Mouse (Mus musculus) kidney, postnatal 14 days (tissue): ENCODE results near the gene Slc36a4.

ENCODE experiments used
- DNase-seq: peaks from one replicate; pipeline ENCODE4 v3.0.0; 2022; ENCODE audit warnings: mixed read lengths

Gene Slc36a4

DNA sequence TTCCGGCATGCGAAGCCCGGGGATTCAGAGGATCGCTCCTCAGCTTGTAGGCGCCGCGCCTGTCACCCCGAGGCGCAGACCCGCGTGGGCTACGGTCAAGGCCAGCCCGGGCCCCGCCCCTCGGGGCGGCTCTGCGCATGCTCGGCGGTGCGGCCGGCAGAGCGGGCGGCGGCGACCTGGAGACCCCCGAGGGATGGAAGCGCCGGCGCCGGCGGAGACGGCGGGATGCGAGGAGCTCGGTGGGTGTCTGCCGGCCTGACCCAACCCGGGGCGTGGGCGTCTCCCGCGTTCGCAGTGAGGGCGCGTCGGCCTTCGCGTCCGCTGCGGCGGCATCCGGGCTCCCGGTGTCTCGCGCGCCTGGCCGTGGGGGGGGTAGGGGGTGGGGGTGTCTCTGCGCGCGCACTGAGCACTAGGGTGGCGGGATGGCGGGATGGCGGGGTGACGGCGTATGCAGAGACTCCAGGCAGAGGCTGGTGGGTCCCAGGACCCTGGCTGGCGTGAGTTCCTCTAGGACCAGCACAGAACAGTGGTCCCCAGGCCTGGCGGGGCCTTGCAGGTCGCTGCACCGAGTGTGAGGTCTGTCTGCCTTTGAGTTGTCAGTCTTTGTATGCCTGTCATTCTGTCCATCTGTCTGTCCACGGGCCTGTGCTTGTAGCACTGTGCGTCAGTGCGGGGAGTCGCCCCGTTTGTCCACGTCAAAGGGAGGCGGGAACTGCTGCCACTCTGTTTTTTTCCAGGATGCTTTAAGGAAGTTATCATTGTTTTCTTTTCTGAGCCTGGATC, at the start of gene Slc36a4:
TSS of gene Slc36a4 (plus strand) at position 140 of the 783 bp plus-strand sequence.
- DNase-seq: peak; percentile 84

GRCm38 (mm10) chr9:15664606-15665005, 44.9 kb upstream of the Slc36a4 start:
- DNase-seq: peak; percentile 38

DNA sequence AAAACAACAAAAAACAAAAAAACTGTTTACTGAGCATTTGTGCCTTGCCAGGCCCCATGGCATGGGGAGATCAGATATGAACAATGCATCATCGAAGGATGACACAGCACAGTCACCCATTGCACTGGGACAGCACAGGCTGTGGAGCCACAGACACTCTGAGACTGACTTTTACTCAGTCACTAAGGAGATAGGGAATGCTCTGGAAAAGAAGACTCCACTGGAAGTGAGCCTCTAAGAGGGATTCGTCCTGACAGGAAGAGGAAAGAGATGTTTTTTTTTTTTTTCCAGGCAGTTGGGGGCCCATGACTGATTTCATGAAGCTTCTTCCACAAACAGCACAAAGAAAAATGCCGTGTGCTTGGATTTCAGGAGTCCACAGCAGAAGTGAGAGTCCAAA, 40.1 kb upstream of the Slc36a4 start:
- DNase-seq: no peak

GRCm38 (mm10) chr9:15670002-15670527, 39.5 kb upstream of the Slc36a4 start:
- peak; percentile 61 for DNase-seq

DNA sequence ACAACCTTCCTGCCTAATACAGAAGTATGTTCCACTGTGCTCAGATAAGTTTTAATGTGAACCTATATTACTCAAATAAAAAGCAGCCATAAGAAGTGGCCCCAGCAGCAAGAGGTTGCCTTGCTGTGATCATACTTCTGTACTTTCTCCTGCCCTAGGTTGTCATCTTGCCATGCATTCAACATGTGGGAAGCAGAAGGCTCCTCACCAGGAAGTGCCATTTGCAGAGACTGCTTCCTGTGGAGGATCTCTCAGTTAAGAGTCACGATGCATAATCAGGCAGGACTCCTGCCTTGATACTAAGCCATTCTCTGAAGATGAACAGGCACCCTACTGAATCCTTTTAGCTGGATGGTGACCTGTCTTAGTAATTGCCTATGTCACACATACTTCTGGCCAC, 37.3 kb upstream of the Slc36a4 start:
- DNase-seq: no peak

DNA sequence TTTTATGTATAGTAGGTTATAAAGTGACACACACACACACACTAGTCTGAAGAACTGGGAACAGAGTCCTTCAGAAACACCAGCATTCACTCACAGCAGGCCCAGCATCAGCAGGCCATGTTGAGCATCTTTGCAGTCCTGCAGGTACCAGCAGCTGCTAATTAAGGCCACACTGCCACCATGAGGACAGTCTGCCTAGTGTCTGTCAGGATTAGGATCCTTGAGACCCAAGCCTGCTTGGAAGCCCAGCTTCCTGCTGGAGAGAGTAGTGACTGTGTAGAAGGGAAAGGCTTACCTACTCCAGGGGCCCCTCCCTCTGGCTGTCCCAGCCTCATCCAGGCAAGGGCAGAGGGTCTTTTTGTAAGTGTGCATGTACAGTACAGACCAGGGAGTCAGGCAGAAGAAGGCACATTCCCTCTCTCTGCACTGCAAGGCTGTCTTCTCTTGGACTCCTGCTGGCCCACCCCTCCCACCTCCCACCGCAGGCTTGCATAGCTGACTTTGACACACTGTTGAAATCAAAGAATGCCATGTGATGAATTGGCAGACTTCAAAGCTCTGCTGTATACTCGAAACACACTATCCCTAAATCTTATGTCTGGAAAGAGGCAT, 27.6 kb upstream of the Slc36a4 start:
- peak; percentile 90 for DNase-seq

- DNase-seq: peak; percentile 80
Observed at GRCm38 (mm10) chr9:15685215-15685614, 24.3 kb upstream of the Slc36a4 start.

DNA sequence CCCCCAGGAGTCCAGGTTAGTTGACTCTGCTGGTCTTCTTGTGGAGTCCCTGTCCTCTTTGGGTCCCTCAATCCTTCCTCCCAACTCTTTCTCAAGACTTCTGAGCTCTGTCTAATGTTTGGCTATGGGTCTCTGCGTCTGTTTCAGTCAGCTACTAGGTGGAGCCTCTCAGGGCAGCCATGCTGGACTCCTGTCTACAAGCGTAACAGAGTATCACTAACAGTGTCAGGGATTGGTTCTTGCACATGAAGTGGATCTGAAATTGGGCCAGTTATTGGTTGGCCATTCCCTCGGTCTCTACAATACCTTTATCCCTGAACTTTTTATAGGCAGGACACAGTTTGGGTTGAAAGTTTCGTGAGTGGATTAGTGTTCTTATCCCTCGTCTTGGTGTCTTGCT, 22.2 kb upstream of the Slc36a4 start:
- DNase-seq: no peak

DNA sequence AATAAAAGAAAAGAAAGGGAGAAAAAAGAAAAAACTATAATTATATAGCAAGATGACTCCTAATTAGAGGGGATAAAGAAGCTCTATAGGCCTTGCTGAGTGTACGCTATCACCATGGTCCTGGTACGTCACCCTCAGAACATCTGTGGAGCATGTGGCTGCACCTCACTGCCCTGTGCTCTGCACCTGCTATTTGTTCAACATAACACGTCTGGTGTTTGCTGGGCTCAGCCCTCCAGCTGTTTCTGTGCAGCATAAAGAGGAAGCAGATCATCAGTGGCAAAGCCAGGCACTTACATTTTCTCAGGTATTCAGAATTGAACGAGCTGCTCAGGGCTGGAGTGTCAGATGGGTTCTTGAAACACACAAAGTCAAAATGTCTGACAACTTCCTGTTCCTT, 15.7 kb upstream of the Slc36a4 start:
- DNase-seq: no peak

GRCm38 (mm10) chr9:15694989-15695388, 14.5 kb upstream of the Slc36a4 start:
- DNase-seq: no peak

DNA sequence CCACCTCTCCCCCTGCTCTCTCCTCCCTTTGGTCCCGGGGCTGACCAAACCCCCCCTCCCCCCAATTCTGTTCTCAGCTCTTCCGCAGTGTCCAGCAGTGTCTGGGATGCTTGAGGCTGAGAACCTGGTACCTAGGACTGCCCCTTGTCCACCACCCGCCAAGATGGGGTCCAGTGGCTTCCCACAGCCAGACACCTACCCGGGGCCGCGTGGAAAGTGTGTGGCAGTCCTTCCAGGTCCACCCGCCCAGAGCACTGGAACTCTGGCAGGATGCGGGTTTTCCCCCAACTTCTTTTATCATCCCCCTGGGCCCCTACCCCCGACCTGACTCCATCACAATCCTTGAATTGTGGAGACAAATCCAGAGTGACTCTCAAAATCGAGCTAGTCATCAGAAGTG, 3.8 kb upstream of the Slc36a4 start:
- no peak for DNase-seq

DNA sequence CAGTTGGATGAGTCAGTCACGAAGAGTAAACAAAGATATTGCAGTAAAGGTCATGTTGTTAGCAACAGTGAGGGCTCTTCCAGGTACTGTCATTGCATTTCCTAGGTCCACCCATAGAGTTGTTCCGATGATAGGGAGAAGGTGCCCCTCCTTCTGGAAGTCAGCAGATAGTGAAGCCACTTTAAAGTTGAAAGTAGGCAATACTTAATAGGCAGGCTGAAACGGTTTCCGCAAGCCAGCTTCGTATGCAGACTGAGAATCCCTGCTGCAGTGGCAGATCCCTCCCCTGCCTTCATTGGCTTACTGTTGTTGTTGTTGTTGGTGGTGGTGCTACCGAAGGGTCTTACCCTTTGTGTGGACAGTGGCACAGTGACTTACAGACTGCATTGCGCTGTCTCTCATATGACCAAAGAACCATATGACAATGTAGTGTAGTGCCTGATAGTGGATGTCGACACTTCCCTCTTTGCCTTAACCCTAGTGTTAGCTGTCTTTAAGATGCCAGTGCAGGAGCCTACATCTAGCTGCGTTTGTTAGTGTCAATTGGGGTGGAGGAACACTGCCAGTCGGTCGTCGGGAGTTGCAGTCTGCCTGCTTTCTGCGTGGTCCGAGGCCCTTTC, 449 bp upstream of the Slc36a4 start:
- DNase-seq: no peak

DNA sequence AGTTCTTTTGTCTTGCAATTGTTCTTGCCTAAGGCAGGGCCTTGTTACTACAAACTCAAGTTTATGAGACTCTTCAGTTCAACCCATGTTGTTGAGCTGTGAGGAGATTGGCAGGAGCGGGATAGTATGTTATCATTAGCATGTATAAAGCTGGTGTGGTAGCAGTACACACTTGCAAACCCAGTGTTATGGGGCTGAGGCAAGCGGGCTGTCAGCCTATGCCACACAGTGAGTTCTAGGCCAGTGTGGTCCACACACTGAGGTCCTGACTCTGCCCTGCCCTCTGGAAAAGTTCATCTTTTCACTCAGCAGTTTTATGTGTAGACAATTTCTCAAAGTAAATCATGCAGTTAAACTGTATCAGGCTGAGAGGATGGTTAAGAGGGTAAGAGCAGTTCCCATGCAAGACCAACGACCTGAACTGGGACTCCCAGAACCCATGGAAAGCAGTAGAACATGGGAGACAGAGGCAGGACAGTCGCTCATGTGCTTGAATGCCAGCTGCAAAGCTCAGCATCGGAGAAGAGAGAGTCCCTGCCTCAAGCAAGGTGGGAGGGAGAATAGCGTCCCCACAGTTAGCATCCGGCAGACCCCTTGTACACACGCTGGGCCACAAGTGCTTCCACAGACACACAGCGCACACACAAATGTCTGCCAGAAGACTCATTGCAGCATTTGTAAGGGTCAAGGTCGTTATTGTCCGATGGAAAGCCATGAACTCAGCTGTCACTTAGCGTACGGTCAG, 1.5 kb downstream of the Slc36a4 start:
- DNase-seq: no peak

DNA sequence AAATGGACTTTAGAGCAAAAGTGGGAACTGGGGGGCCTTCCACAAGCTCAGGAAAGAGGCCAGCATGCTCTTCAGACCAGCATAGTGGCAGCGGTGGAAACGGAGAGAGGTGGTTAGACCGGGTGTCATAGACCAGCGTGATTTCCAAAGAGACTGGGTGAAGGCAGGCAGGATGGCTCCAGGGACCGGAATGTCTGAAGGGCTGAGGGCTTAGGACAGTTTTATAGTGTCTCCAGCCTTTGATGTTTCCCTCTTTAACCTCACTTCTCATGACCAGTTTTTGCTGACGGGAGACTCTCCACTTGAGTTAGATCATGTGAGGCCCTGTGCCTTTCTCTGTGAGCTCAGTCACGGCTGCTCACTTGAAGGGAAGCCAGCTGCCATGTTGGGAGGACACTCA, 2.1 kb downstream of the Slc36a4 start:
- DNase-seq: no peak

- DNase-seq: no peak
Observed at GRCm38 (mm10) chr9:15714792-15715191, 5.3 kb downstream of the Slc36a4 start.

- no peak for DNase-seq
Observed at GRCm38 (mm10) chr9:15715193-15715989, 5.9 kb downstream of the Slc36a4 start.

- DNase-seq: no peak
Observed at GRCm38 (mm10) chr9:15717363-15717762, 7.8 kb downstream of the Slc36a4 start.

DNA sequence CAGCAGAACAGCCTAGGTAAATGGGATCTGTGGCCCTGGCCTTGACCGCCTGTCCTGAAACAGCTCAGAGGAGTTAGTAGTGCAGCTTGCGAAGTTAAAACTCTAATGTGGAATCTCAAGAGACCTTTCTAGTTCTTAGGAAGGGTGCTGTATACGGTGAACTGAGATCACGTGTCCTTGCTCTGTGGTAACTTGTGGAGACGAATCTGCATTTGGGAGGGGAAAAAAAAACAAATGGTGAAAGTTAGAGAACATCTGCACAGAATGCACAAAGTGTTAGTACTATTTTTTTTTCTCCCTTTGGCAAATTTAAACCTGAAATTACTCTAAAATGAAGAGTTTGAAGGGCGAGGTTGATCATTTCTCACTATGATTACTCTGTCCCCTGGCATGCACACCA, 8.8 kb downstream of the Slc36a4 start:
- no peak for DNase-seq

DNA sequence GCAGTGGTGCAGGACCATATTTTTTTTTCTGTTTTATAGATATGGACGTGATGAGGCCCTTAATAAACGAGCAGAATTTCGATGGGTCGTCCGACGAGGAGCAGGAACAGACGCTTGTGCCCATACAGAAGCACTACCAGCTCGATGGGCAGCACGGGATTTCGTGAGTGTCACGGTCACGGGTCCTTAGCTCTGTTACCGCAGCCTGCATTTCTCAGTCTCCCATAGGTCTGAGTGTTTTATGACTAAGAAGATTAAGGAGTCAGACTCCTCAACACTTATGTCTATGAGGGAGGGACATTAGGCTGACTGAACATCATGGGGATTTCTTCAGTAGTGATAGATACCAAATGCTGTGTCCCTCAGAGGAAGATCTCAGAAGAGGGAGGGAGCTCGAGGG, 10.1 kb downstream of the Slc36a4 start:
- DNase-seq: no peak

DNA sequence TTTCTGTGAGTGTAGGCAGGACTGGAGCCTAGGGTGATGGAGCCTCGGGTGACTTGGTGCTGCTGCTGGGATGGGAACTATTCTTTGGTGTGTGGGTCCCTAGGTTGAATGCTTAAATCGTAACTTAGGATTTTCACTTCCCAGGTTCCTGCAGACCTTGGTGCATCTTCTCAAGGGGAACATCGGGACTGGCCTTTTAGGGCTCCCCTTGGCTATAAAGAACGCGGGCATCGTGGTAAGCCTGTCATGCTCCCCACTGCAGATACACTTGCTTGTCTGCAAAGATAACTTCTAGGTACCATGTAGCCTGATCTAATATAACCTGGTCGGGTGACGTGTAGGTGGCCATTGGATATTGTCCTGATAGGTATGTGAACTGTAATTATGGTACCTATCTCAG, 11.0 kb downstream of the Slc36a4 start:
- no peak for DNase-seq

GRCm38 (mm10) chr9:15721226-15721833, 11.8 kb downstream of the Slc36a4 start:
- DNase-seq: no peak

- DNase-seq: no peak
Observed at GRCm38 (mm10) chr9:15722506-15722905, 13.0 kb downstream of the Slc36a4 start.
